Mouse (Mus musculus): ENCODE results near the gene Myh11.

- TF ChIP-seq CTCF (IDR thresholded peaks at IDR 0.05; ENCODE audit: low read depth, low read length) (no peak), POLR2A (IDR thresholded peaks at IDR 0.05; ENCODE audit: extremely low read depth, insufficient read depth, low read length) (no peak)
Observed at GRCm38 (mm10) chr16:14242059-14242458, 49.1 kb downstream of the Myh11 start.
